Mouse (Mus musculus) heart, embryonic 16.5 days (tissue): ENCODE data around the gene 2010300C02Rik. TPM values are rescaled to one million over a fixed set of nuclear protein-coding genes. Genes with fewer than 3 reads are reported as not detected.

Source experiments
- ATAC-seq: fragments of 200-750 bp; cut with Nextera tagmentation; replicated peaks from 2 replicates; pipeline ENCODE4 v1.8.0; 2017; ENCODE audit warnings: moderate number of reproducible peaks; ENCODE audit not compliant: insufficient read depth, low FRiP score; ENCODE audit errors: extremely low read depth
- H3K27ac ChIP-seq: fragments of 300-500 bp; sonication (generic); 2 replicates; pipeline ENCODE4 v1.5.1; 2014; ENCODE audit warnings: mild to moderate bottlenecking, low read length, control low read depth, moderate library complexity
- H3K27me3 ChIP-seq: fragments of 300-500 bp; sonication (generic); 2 replicates; pipeline ENCODE4 v1.6.1; 2014; ENCODE audit warnings: low read length, mixed read lengths; ENCODE audit not compliant: control insufficient read depth, insufficient read depth
- H3K36me3 ChIP-seq: fragments of 300-500 bp; sonication (generic); 2 replicates; pipeline ENCODE4 v1.6.1; 2014; ENCODE audit not compliant: control insufficient read depth, insufficient read depth
- H3K4me1 ChIP-seq: fragments of 300-500 bp; sonication (generic); 2 replicates; pipeline ENCODE4 v1.6.1; 2014; ENCODE audit warnings: low read length, mixed read lengths; ENCODE audit not compliant: control insufficient read depth, insufficient read depth
- H3K4me2 ChIP-seq: fragments of 300-500 bp; sonication (generic); 2 replicates; pipeline ENCODE4 v1.6.1; 2014; ENCODE audit warnings: low read depth, mild to moderate bottlenecking, control low read depth, low read length
- H3K4me3 ChIP-seq: fragments of 300-500 bp; sonication (generic); 2 replicates; pipeline ENCODE4 v1.5.1; 2014; ENCODE audit warnings: mild to moderate bottlenecking, control low read depth, low read length
- H3K9ac ChIP-seq: fragments of 300-500 bp; sonication (generic); 2 replicates; pipeline ENCODE4 v1.6.1; 2014; ENCODE audit warnings: low read length, control low read depth
- H3K9me3 ChIP-seq: fragments of 300-500 bp; sonication (generic); replicated peaks from 2 replicates; pipeline ENCODE4 v1.6.1; 2016; ENCODE audit warnings: low read length; ENCODE audit not compliant: control insufficient read depth
- WGBS: fragments of 180-500 bp; shearing (Covaris S2); extraction: QIAGEN DNeasy Blood & Tissue Kit; methylation state at CpG from one replicate; pipeline ENCODE4 v1.1.7; 2014; 5-methylcytosine and 5-hydroxymethylcytosine counted together
- polyA plus RNA-seq: library from polyadenylated mRNA; unstranded; fragments of >200 nt; fragmentation: Nextera tagmentation; extraction: Ambion mirVana; gene quantifications from 2 replicates; pipeline ENCODE4 v1.2.1, GENCODE M21; 2015

The 2010300C02Rik gene
- polyA plus RNA-seq, 1 experiment from 2014 or later = 4.5 TPM

GRCm38 (mm10) chr1:37687515-37687914 is 32.4 kb downstream of the 2010300C02Rik start:
- H3K4me1 ChIP-seq = peaks cover 12% of the 10 kb centered on the region
- peak; percentile 80 for ATAC-seq

DNA sequence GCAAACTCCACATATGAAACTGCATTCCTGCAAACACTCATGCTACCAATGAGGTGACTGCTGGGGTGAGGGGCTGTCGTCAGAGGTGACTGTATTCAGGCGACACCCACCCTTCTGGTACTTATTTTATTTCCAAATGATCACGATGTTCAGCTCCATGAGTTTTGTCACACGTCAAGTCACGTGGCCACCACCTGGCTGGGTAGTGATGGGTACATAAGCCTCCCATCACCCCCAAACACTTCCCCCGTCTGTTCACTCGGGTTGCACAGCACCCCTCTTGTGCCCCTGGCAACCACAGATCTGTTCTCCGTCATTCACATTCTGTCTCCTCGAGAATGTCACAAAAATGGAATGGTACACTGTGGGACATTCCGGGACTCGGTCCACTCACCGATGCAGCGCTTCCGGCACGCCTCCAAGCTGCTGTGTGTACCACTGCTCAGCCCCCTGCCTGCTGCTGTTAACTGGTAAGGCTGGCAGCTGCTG is 32.9 kb downstream of the 2010300C02Rik start:
- peak; percentile 42; the same call in 1 of the 2 replicates for ATAC-seq
- H3K4me2 ChIP-seq = peak overlapping the region; percentile 62
- peak overlapping the region; percentile 35 for H3K4me3 ChIP-seq

More at GRCm38 (mm10) chr1:37687515-37687914, 32.4 kb downstream of the 2010300C02Rik start:
- Histone ChIP-seq H3K9ac (peak overlapping the region; percentile 11; the same call in 1 of the 2 replicates), H3K4me3 (peak overlapping the region; percentile 35), H3K4me2 (peak overlapping the region; percentile 62), H3K36me3 (no peaks in the 10 kb centered on the region), H3K9me3 (no peaks in the 10 kb centered on the region), H3K27ac (peak overlapping the region; percentile 66), H3K27me3 (no peaks in the 10 kb centered on the region)
- 30% methylated on average over 5 of the region's 5 CpGs for WGBS

DNA sequence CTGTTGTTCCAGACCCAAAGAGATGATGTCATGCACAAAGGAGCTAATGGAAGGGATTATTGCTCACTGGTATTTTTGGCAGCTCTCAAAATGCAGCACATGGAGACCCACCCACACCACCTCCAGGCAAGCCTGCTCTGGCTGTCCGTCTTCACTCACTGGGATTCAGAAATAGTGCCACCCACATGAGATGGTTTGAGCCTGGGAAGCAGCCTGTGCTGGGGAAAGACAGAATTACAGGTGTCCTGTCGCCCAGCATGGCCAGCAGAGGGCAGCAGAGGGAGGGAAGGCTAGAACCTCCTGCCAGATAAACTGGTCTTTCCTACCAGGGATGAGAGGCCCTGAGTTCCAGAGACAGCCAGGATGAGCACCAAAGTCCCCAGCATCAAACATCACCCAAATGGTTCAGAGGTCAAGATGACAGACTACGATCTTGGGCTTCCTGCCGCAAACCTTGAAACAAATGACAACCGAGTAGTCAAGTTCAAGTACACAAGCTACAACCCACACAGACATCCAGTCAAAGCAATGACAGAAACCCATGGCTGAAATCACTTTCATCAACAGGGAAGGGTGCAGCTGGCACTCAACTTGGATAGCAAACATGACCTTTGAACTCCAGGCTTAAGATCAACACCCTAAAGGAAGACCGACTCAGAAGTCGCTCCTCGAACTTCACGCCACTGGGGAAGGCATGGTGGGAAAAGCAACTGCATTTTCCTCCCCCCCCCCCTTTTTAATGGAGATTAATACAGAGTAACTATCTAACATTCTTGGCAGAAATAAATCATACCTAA is 41.4 kb downstream of the 2010300C02Rik start:
- no peaks in the 10 kb centered on the region for H3K27me3 ChIP-seq
- no peak overlapping the region for H3K9ac ChIP-seq
- no peaks in the 10 kb centered on the region for H3K9me3 ChIP-seq
- H3K36me3 ChIP-seq = no peaks in the 10 kb centered on the region
- 65% methylated on average over 9 of the region's 9 CpGs for WGBS
- ATAC-seq = no peak; the same call in 1 of the 2 replicates
- peaks cover 4% of the 10 kb centered on the region for H3K4me1 ChIP-seq
- H3K27ac ChIP-seq = no peak overlapping the region
- no peak overlapping the region for H3K4me2 ChIP-seq
- H3K4me3 ChIP-seq = no peak overlapping the region

More for the DNA sequence above, 32.9 kb downstream of the 2010300C02Rik start:
- Histone ChIP-seq H3K36me3 (no peaks in the 10 kb centered on the region), H3K27me3 (no peaks in the 10 kb centered on the region), H3K4me1 (peaks cover 12% of the 10 kb centered on the region), H3K9me3 (no peaks in the 10 kb centered on the region), H3K27ac (peak overlapping the region; percentile 66), H3K9ac (peak overlapping the region; percentile 11; the same call in 1 of the 2 replicates)
- WGBS = 48% methylated on average over 15 of the region's 15 CpGs

- H3K4me1 ChIP-seq = peaks cover 4% of the 10 kb centered on the region
- WGBS = 65% methylated on average over 7 of the region's 7 CpGs
- no peak overlapping the region for H3K27ac ChIP-seq
- H3K4me3 ChIP-seq = no peak overlapping the region
- no peaks in the 10 kb centered on the region; the same call in 1 of the 2 replicates for H3K27me3 ChIP-seq
- H3K4me2 ChIP-seq = no peak overlapping the region
- H3K9ac ChIP-seq = no peak overlapping the region
- ATAC-seq = no peak
- no peaks in the 10 kb centered on the region for H3K9me3 ChIP-seq
- no peaks in the 10 kb centered on the region for H3K36me3 ChIP-seq
Measured at GRCm38 (mm10) chr1:37676967-37677512, 42.8 kb downstream of the 2010300C02Rik start.

DNA sequence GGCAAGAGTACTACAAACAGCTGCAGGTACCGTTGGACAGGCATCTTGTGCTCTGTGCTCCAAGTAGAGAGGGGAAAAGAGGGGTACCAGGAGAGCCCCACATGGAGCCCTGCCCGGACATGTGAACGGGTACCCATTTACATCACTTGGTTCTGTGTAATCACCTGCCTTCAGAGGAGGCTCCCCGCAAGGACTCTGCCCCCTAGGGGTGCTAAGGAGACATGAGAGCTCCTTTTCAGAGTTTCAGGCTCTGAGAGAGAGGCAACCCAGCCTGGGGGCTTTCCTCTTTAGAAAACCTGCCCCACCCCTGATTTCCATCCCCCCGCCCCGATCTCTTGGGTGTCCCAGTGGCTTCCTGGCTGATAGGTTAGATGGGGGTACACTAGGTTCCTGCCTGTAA is 44.4 kb downstream of the 2010300C02Rik start:
- H3K9ac ChIP-seq = no peak overlapping the region
- ATAC-seq = no peak
- WGBS = 62% methylated on average over 6 of the region's 6 CpGs
- no peaks in the 10 kb centered on the region for H3K9me3 ChIP-seq
- peaks cover 4% of the 10 kb centered on the region for H3K4me1 ChIP-seq
- no peaks in the 10 kb centered on the region for H3K36me3 ChIP-seq
- no peaks in the 10 kb centered on the region; the same call in 1 of the 2 replicates for H3K27me3 ChIP-seq
- no peak overlapping the region for H3K4me3 ChIP-seq
- no peak overlapping the region for H3K4me2 ChIP-seq
- H3K27ac ChIP-seq = no peak overlapping the region

DNA sequence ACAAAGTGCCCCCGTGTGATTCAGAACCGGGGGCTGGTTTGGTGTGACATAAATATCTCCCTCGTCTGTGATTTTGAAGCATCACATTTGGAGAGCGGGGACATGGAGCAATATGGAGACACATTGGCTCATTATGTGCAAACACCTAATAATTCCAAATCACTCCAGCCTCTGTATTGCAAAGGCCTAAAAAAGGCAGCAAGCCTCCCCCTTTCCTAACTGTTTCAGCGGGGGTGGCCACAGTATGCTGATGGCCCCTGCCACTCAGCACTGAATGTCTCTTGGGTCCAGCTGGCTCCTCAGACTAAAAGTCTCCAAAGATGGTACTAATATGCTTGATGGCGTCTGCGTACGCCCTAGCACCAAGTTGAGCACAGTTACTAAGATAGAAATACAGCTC is 45.6 kb downstream of the 2010300C02Rik start:
- no peak overlapping the region for H3K4me3 ChIP-seq
- no peaks in the 10 kb centered on the region for H3K9me3 ChIP-seq
- no peak overlapping the region for H3K4me2 ChIP-seq
- H3K9ac ChIP-seq = no peak overlapping the region
- H3K36me3 ChIP-seq = no peaks in the 10 kb centered on the region
- WGBS = 81% methylated on average over 8 of the region's 8 CpGs
- ATAC-seq = no peak
- H3K27ac ChIP-seq = no peak overlapping the region
- H3K27me3 ChIP-seq = no peaks in the 10 kb centered on the region; the same call in 1 of the 2 replicates
- peaks cover 4% of the 10 kb centered on the region for H3K4me1 ChIP-seq

GRCm38 (mm10) chr1:37671316-37671715 is 48.6 kb downstream of the 2010300C02Rik start:
- no peak overlapping the region for H3K4me2 ChIP-seq
- H3K27ac ChIP-seq = no peak overlapping the region
- H3K4me3 ChIP-seq = no peak overlapping the region
- no peaks in the 10 kb centered on the region for H3K9me3 ChIP-seq
- no peaks in the 10 kb centered on the region for H3K4me1 ChIP-seq
- WGBS = 56% methylated on average over 4 of the region's 4 CpGs
- no peak overlapping the region for H3K9ac ChIP-seq
- no peaks in the 10 kb centered on the region for H3K36me3 ChIP-seq
- ATAC-seq = no peak
- no peaks in the 10 kb centered on the region; the same call in 1 of the 2 replicates for H3K27me3 ChIP-seq

DNA sequence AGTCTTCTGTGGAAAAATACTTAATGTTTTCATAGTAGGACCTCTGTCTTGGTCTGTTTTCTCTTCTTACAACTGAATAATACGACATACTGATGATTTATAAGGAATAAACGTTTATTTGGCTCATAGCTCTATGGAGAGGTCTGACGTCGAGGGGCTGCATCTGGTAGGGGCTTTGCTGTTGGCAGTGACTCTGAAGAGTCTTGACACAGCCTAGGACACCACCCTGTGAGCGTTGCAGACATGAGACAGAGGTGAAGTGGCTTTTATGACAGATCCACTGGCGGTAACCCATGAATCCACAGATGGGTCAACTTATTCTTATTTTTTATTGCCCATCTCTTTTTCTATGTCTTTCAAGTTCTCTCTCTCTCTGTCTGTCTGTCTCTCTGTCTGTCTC is 52.5 kb downstream of the 2010300C02Rik start:
- ATAC-seq = no peak
- H3K4me3 ChIP-seq = no peak overlapping the region
- H3K27ac ChIP-seq = no peak overlapping the region
- H3K9ac ChIP-seq = no peak overlapping the region
- H3K36me3 ChIP-seq = no peaks in the 10 kb centered on the region
- H3K9me3 ChIP-seq = no peaks in the 10 kb centered on the region
- WGBS = 68% methylated on average over 6 of the region's 6 CpGs
- H3K4me1 ChIP-seq = no peaks in the 10 kb centered on the region
- H3K27me3 ChIP-seq = no peaks in the 10 kb centered on the region
- no peak overlapping the region for H3K4me2 ChIP-seq

GRCm38 (mm10) chr1:37666587-37666986 is 53.3 kb downstream of the 2010300C02Rik start:
- Histone ChIP-seq H3K9me3 (no peaks in the 10 kb centered on the region), H3K27me3 (no peaks in the 10 kb centered on the region), H3K4me3 (no peak overlapping the region), H3K9ac (no peak overlapping the region), H3K36me3 (no peaks in the 10 kb centered on the region), H3K4me1 (no peaks in the 10 kb centered on the region), H3K27ac (no peak overlapping the region), H3K4me2 (no peak overlapping the region)
- no peak for ATAC-seq
- 54% methylated on average over 10 of the region's 10 CpGs for whole genome bisulfite sequencing
